Mouse (Mus musculus): Measurements from ENCODE around the gene Fgf12. TPM values are rescaled to one million over a fixed set of nuclear protein-coding genes. Genes with fewer than 3 reads are reported as not detected.

Fgf12 gene
- polyA plus RNA-seq, 1 experiment from 2014 or later: 3.3 TPM

GRCm38 (mm10) chr16:28700346-28700745, 52.5 kb downstream of the Fgf12 start:
- no peaks in the 10 kb centered on the region for H3K27me3 ChIP-seq (ENCODE audit: control insufficient read depth, insufficient read depth, low read length)
- no peak overlapping the region for H3K27ac ChIP-seq (ENCODE audit: low read depth, low read length)
- WGBS: 78% methylated on average over 4 of the region's 4 CpGs
- ATAC-seq (replicated peaks; ENCODE audit: low FRiP score) (no peak), DNase-seq (ENCODE audit: low spot score) (no peak)
- no peak overlapping the region for H3K4me3 ChIP-seq (ENCODE audit: low read depth, low read length)
- no peaks in the 10 kb centered on the region for H3K36me3 ChIP-seq (ENCODE audit: control insufficient read depth, insufficient read depth, low read length)
- no peaks in the 10 kb centered on the region for H3K9me3 ChIP-seq (ENCODE audit: control insufficient read depth, low read length)
- no peaks in the 10 kb centered on the region for H3K4me1 ChIP-seq (replicated peaks; ENCODE audit: control insufficient read depth, insufficient read depth, low read length)
- no peak overlapping the region for H3K4me2 ChIP-seq (ENCODE audit: low read depth, low read length, severe bottlenecking)
- no peak overlapping the region for H3K9ac ChIP-seq (ENCODE audit: low read length)

- Histone ChIP-seq H3K4me2 (ENCODE audit: low read depth, low read length, severe bottlenecking) (no peak overlapping the region), H3K4me3 (ENCODE audit: low read depth, low read length) (no peak overlapping the region), H3K4me1 (replicated peaks; ENCODE audit: control insufficient read depth, insufficient read depth, low read length) (no peaks in the 10 kb centered on the region), H3K27ac (ENCODE audit: low read depth, low read length) (no peak overlapping the region), H3K36me3 (ENCODE audit: control insufficient read depth, insufficient read depth, low read length) (no peaks in the 10 kb centered on the region), H3K27me3 (ENCODE audit: control insufficient read depth, insufficient read depth, low read length) (no peaks in the 10 kb centered on the region), H3K9ac (ENCODE audit: low read length) (no peak overlapping the region), H3K9me3 (ENCODE audit: control insufficient read depth, low read length) (no peaks in the 10 kb centered on the region)
- WGBS: 87% methylated on average over 3 of the region's 3 CpGs
- DNase-seq (ENCODE audit: low spot score) (no peak), ATAC-seq (replicated peaks; ENCODE audit: low FRiP score) (no peak)
Measured at GRCm38 (mm10) chr16:28696851-28697250, 56.0 kb downstream of the Fgf12 start.

DNA sequence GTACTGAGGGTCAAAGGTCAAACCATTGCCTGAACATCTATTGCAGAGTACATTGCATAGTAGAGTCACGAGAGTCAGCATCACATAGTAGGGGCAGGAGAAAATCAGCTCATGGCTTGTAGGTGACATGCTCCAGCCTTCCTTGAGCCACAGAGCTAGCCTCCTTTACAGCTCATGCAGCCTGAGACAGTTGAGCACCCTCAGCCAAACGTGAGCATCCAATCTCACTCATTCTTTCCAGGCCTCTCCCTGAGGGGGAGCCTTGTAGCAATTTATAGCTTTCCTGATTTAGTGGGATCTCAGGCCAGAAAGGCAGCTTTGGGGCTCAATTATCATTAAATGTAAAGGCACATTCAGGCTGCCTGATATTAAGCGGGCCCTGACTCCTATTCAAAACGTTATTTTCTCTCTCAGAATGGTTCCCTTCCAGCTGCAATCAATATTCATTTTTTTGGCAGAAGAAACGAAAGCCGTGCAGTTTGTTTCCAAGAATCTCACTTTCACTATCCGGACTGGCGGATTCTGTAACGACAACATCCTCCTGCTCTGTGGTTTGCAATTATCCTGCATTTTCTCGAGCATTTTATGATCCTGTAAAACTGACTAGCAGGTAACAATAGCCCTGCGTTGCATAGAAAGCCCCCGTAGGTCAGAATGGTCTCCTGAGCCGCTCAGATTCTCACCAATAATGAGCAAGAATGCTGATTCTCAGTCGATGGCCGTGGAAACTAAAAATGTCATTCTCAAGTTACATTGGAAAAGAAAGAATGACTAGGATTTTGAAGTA, 58.6 kb downstream of the Fgf12 start:
- Histone ChIP-seq H3K9me3 (ENCODE audit: control insufficient read depth, low read length) (no peaks in the 10 kb centered on the region), H3K4me1 (replicated peaks; ENCODE audit: control insufficient read depth, insufficient read depth, low read length) (no peaks in the 10 kb centered on the region), H3K4me3 (ENCODE audit: low read depth, low read length) (no peak overlapping the region), H3K9ac (ENCODE audit: low read length) (no peak overlapping the region), H3K27ac (ENCODE audit: low read depth, low read length) (no peak overlapping the region), H3K4me2 (ENCODE audit: low read depth, low read length, severe bottlenecking) (no peak overlapping the region), H3K27me3 (ENCODE audit: control insufficient read depth, insufficient read depth, low read length) (no peaks in the 10 kb centered on the region), H3K36me3 (ENCODE audit: control insufficient read depth, insufficient read depth, low read length) (no peaks in the 10 kb centered on the region)
- ATAC-seq (replicated peaks; ENCODE audit: low FRiP score) (no peak), DNase-seq (ENCODE audit: low spot score) (no peak)
- WGBS: 67% methylated on average over 15 of the region's 15 CpGs

DNA sequence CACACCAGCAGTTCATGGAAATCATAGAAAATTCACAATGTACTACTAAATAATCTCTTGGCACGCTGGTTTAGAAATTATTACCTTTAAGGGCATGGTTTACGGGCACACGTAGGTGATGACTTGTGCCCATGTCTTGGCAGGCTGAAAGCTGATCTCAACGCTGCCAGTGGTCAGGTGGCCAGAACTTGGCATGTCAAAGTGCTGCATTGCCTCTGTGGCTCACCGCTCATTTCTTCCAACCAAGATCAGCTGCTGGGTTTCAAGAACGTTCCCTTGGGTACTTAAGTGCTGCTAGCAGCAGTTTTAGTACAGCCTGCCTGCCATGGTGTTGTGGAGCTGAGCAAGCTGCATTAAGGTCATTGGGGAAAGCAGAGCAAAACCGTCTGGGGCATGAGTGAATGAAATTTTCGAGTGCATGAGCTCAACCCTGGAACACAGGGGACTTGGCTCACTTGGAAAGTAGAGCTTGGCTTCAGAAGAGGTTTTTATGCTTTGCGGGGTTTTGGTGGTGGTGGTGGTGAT, 63.9 kb downstream of the Fgf12 start:
- no peaks in the 10 kb centered on the region for H3K36me3 ChIP-seq (ENCODE audit: control insufficient read depth, insufficient read depth, low read length)
- no peak for ATAC-seq (replicated peaks; ENCODE audit: low FRiP score)

GRCm38 (mm10) chr16:28681625-28682024, 71.2 kb downstream of the Fgf12 start:
- DNase-seq (ENCODE audit: low spot score): no peak
- H3K27ac ChIP-seq (ENCODE audit: low read depth, low read length): no peak overlapping the region
- no peaks in the 10 kb centered on the region for H3K9me3 ChIP-seq (ENCODE audit: control insufficient read depth, low read length)
- no peak overlapping the region for H3K9ac ChIP-seq (ENCODE audit: low read length)
- H3K4me3 ChIP-seq (ENCODE audit: low read depth, low read length): no peak overlapping the region
- ATAC-seq (replicated peaks; ENCODE audit: low FRiP score): no peak
- no peak overlapping the region for H3K4me2 ChIP-seq (ENCODE audit: low read depth, low read length, severe bottlenecking)
- no peaks in the 10 kb centered on the region for H3K27me3 ChIP-seq (ENCODE audit: control insufficient read depth, insufficient read depth, low read length)
- no peaks in the 10 kb centered on the region for H3K4me1 ChIP-seq (replicated peaks; ENCODE audit: control insufficient read depth, insufficient read depth, low read length)
- WGBS: 84% methylated on average over 3 of the region's 3 CpGs
- H3K36me3 ChIP-seq (ENCODE audit: control insufficient read depth, insufficient read depth, low read length): no peaks in the 10 kb centered on the region

More for the DNA sequence above, 63.9 kb downstream of the Fgf12 start:
- WGBS: 86% methylated on average over 9 of the region's 9 CpGs
- DNase-seq (ENCODE audit: low spot score): no peak
- Histone ChIP-seq H3K9me3 (ENCODE audit: control insufficient read depth, low read length) (no peaks in the 10 kb centered on the region), H3K4me1 (replicated peaks; ENCODE audit: control insufficient read depth, insufficient read depth, low read length) (no peaks in the 10 kb centered on the region), H3K9ac (ENCODE audit: low read length) (no peak overlapping the region), H3K4me3 (ENCODE audit: low read depth, low read length) (no peak overlapping the region), H3K27ac (ENCODE audit: low read depth, low read length) (no peak overlapping the region), H3K27me3 (ENCODE audit: control insufficient read depth, insufficient read depth, low read length) (no peaks in the 10 kb centered on the region), H3K4me2 (ENCODE audit: low read depth, low read length, severe bottlenecking) (no peak overlapping the region)

DNA sequence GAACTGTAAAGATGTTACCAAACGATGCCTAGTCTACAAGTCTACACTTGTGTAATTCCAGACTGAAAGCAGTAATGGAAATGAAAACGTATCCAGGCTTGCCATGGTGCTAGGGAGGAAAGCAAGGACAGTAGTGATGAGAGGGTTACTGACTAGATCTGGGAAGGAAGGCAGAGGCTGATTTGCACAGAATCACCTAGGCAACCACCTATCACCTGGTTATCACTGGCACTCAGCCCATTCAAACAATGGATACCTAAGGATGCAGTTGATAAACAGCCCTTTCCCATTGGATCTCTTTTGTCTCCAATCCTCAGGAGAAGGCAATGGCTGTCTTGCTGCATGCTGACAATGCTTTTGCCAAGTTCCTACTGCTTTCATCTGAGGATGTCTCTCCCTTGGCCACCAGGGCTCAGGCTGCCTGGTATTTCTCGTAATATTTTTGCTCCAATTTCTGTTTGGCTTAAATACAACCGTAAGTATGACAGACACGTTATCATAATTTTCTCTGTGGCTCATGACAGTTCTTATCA, 84.0 kb downstream of the Fgf12 start:
- no peaks in the 10 kb centered on the region for H3K27me3 ChIP-seq (ENCODE audit: control insufficient read depth, insufficient read depth, low read length)
- no peak for ATAC-seq (replicated peaks; ENCODE audit: low FRiP score)
- no peak overlapping the region for H3K27ac ChIP-seq (ENCODE audit: low read depth, low read length)
- no peak overlapping the region for H3K4me2 ChIP-seq (ENCODE audit: low read depth, low read length, severe bottlenecking)
- no peaks in the 10 kb centered on the region for H3K36me3 ChIP-seq (ENCODE audit: control insufficient read depth, insufficient read depth, low read length)
- no peaks in the 10 kb centered on the region for H3K4me1 ChIP-seq (replicated peaks; ENCODE audit: control insufficient read depth, insufficient read depth, low read length)
- no peak for DNase-seq (ENCODE audit: low spot score)
- H3K9ac ChIP-seq (ENCODE audit: low read length): no peak overlapping the region
- H3K9me3 ChIP-seq (ENCODE audit: control insufficient read depth, low read length): no peaks in the 10 kb centered on the region
- H3K4me3 ChIP-seq (ENCODE audit: low read depth, low read length): no peak overlapping the region
- 86% methylated on average over 5 of the region's 5 CpGs for WGBS

DNA sequence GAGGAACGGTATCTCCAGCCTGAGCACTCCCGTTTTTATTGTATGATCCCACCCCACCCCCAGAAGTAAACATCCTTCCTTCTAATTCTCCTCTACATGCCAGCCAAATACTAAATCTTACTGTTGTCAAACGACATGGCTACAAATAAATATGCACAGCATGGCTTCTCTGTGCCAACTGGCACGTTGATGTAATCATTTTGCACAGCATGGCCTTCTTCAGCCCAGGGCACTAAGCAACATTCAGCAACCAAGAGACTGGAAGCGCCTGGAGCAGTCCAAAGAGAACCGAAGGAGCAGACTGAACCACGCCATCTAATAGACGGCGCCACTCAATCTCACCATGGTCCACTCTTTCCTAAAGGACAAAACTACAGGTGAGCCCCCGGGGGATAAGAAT, 100.2 kb downstream of the Fgf12 start:
- Histone ChIP-seq H3K9me3 (ENCODE audit: control insufficient read depth, low read length) (no peaks in the 10 kb centered on the region), H3K4me3 (ENCODE audit: low read depth, low read length) (no peak overlapping the region), H3K27me3 (ENCODE audit: control insufficient read depth, insufficient read depth, low read length) (no peaks in the 10 kb centered on the region), H3K4me1 (replicated peaks; ENCODE audit: control insufficient read depth, insufficient read depth, low read length) (no peaks in the 10 kb centered on the region), H3K4me2 (ENCODE audit: low read depth, low read length, severe bottlenecking) (no peak overlapping the region), H3K9ac (ENCODE audit: low read length) (no peak overlapping the region), H3K27ac (ENCODE audit: low read depth, low read length) (no peak overlapping the region), H3K36me3 (ENCODE audit: control insufficient read depth, insufficient read depth, low read length) (no peaks in the 10 kb centered on the region)
- ATAC-seq (replicated peaks; ENCODE audit: low FRiP score) (no peak), DNase-seq (ENCODE audit: low spot score) (no peak)
- 87% methylated on average over 10 of the region's 10 CpGs for WGBS

GRCm38 (mm10) chr16:28650589-28650988, 102.3 kb downstream of the Fgf12 start:
- Histone ChIP-seq H3K27me3 (ENCODE audit: control insufficient read depth, insufficient read depth, low read length) (no peaks in the 10 kb centered on the region), H3K4me2 (ENCODE audit: low read depth, low read length, severe bottlenecking) (no peak overlapping the region), H3K4me3 (ENCODE audit: low read depth, low read length) (no peak overlapping the region), H3K36me3 (ENCODE audit: control insufficient read depth, insufficient read depth, low read length) (no peaks in the 10 kb centered on the region), H3K4me1 (replicated peaks; ENCODE audit: control insufficient read depth, insufficient read depth, low read length) (no peaks in the 10 kb centered on the region), H3K27ac (ENCODE audit: low read depth, low read length) (no peak overlapping the region), H3K9me3 (ENCODE audit: control insufficient read depth, low read length) (no peaks in the 10 kb centered on the region), H3K9ac (ENCODE audit: low read length) (no peak overlapping the region)
- DNase-seq (ENCODE audit: low spot score) (no peak), ATAC-seq (replicated peaks; ENCODE audit: low FRiP score) (no peak)
- 75% methylated on average over 3 of the region's 3 CpGs for WGBS

- Histone ChIP-seq H3K9me3 (ENCODE audit: control insufficient read depth, low read length) (no peaks in the 10 kb centered on the region), H3K4me1 (replicated peaks; ENCODE audit: control insufficient read depth, insufficient read depth, low read length) (no peaks in the 10 kb centered on the region), H3K4me2 (ENCODE audit: low read depth, low read length, severe bottlenecking) (no peak overlapping the region), H3K27ac (ENCODE audit: low read depth, low read length) (no peak overlapping the region), H3K9ac (ENCODE audit: low read length) (no peak overlapping the region), H3K36me3 (ENCODE audit: control insufficient read depth, insufficient read depth, low read length) (no peaks in the 10 kb centered on the region), H3K27me3 (ENCODE audit: control insufficient read depth, insufficient read depth, low read length) (no peaks in the 10 kb centered on the region), H3K4me3 (ENCODE audit: low read depth, low read length) (no peak overlapping the region)
- ATAC-seq (replicated peaks; ENCODE audit: low FRiP score) (no peak), DNase-seq (ENCODE audit: low spot score) (no peak)
- WGBS: 88% methylated on average over 3 of the region's 3 CpGs
Measured at GRCm38 (mm10) chr16:28645030-28645429, 107.8 kb downstream of the Fgf12 start.
